Mouse (Mus musculus) heart, embryonic 13.5 days (tissue): ENCODE results near the gene Hyal1. TPM values are rescaled to one million over a fixed set of nuclear protein-coding genes. Genes with fewer than 3 reads are reported as not detected.

Experiments
- polyA plus RNA-seq: library from polyadenylated mRNA; unstranded; fragments of >200 nt; fragmentation: Nextera tagmentation; extraction: Ambion mirVana; gene quantifications from 2 replicates; pipeline ENCODE4 v1.2.1, GENCODE M21; 2015

Hyal1 gene
- polyA plus RNA-seq, 1 experiment from 2014 or later: 6.3 TPM

Other genes with a start within 250 kb of the Hyal1 start
- 11.4 and 12.0 TPM in 2 replicates for gene Hemk1, start 238.6 kb upstream of the Hyal1 start, polyA plus RNA-seq
- gene 6430571L13Rik, start 236.3 kb upstream of the Hyal1 start, polyA plus RNA-seq: 0.79 and 1.1 TPM in 2 replicates
- 3.8 and 4.1 TPM in 2 replicates for gene Cacna2d2, start 177.3 kb upstream of the Hyal1 start, polyA plus RNA-seq
- gene Tmem115, start 43.0 kb upstream of the Hyal1 start, polyA plus RNA-seq: 30.4 and 32.3 TPM in 2 replicates
- 17.7 and 19.1 TPM in 2 replicates for gene Cyb561d2, start 34.7 kb upstream of the Hyal1 start, polyA plus RNA-seq
- gene Nprl2, start 34.7 kb upstream of the Hyal1 start, polyA plus RNA-seq: 27.8 and 27.9 TPM in 2 replicates
- gene Zmynd10, start 29.6 kb upstream of the Hyal1 start, polyA plus RNA-seq: not detected in 2 replicates
- 47.6 and 56.1 TPM in 2 replicates for gene Rassf1, start 25.4 kb upstream of the Hyal1 start, polyA plus RNA-seq
- 44.5 and 51.6 TPM in 2 replicates for gene Tusc2, start 13.7 kb upstream of the Hyal1 start, polyA plus RNA-seq
- gene Hyal2, start 9.0 kb upstream of the Hyal1 start, polyA plus RNA-seq: 94.0 and 104 TPM in 2 replicates
- 13.9 and 14.6 TPM in 2 replicates for gene Naa80, start 2.0 kb downstream of the Hyal1 start, polyA plus RNA-seq
- 0.48 and 0.68 TPM in 2 replicates for gene Hyal3, start 3.9 kb downstream of the Hyal1 start, polyA plus RNA-seq
- gene Ifrd2, start 10.7 kb downstream of the Hyal1 start, polyA plus RNA-seq: 35.7 and 41.3 TPM in 2 replicates
- gene Sema3b, start 32.3 kb downstream of the Hyal1 start, polyA plus RNA-seq: 9.9 and 11.8 TPM in 2 replicates
- gene Gnai2, start 58.4 kb downstream of the Hyal1 start, polyA plus RNA-seq: 387 and 392 TPM in 2 replicates
- 2.8 and 2.9 TPM in 2 replicates for gene Slc38a3, start 92.6 kb downstream of the Hyal1 start, polyA plus RNA-seq
- gene Gnat1, start 102.8 kb downstream of the Hyal1 start, polyA plus RNA-seq: 0.90 and 1.3 TPM in 2 replicates
- gene Sema3f, start 133.5 kb downstream of the Hyal1 start, polyA plus RNA-seq: 4.5 and 6.3 TPM in 2 replicates
- gene Rbm5, start 194.1 kb downstream of the Hyal1 start, polyA plus RNA-seq: 121 and 125 TPM in 2 replicates